Mouse (Mus musculus): ENCODE results near the gene B830017H08Rik. TPM values are rescaled to one million over a fixed set of nuclear protein-coding genes. Genes with fewer than 3 reads are reported as not detected.

The B830017H08Rik gene
- total RNA-seq (2023), result not detected

DNA sequence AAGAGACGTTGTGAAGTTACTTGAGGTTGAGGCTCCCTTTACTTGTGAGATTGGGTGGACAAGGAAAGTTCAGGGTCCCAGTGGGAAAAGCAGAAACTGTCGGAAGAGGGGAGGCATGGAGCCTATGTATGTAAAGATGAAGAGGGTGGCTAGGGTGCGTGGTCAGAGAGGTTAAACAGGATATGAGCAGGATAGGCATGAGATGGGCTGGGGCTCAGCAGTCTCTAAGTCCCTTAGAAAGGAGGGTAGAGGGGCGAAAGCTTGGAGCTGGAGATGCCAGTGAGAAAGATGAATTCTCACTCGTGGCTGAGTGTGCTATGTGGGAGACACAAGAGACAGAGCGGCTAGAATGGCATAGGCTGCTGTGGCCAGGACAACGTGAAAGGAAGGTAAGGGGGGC lies at the start of gene B830017H08Rik:
Gene B830017H08Rik (plus strand): TSS at position 301 of the 400 bp plus-strand sequence.

GRCm38 (mm10) chr16:17796971-17797811 lies 35.7 kb upstream of the B830017H08Rik start, which contains the start of gene Scarf2:
Gene Scarf2, plus strand, starts transcription at chr16:17797282.

DNA sequence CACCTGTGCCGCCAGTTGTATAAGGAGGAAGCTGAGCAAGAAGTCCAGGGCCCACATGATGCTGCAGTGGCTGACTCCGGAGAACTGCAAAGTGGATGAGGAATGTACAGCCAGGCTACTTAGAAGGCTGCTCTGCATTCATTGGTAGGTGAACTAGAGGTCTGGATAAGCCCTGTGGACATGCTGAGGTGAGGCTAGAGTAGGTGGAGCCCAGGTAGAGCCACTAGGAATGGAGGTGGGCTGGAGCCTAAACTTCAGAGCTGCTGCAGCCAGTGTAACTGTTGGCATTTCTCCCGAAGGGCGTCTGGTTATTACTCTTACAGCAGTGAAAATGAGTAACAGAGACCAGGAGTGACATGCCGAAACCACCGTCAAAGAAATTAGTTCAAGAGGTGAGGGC lies 5.1 kb downstream of the B830017H08Rik start, which contains the start of gene Car15:
Gene Car15 (minus strand): TSS at position 314 of the 400 bp plus-strand sequence.

Other genes with a start within 250 kb of the B830017H08Rik start
- gene Slc7a4, start 249.9 kb upstream of the B830017H08Rik start, total RNA-seq (2023), result 0.34 TPM
- 44.3 TPM for gene Smpd4, start 213.8 kb upstream of the B830017H08Rik start, total RNA-seq (2023)
- gene Ccdc74a, start 186.7 kb upstream of the B830017H08Rik start, total RNA-seq (2023), result 0.89 TPM
- 166 TPM for gene Med15, start 100.2 kb upstream of the B830017H08Rik start, total RNA-seq (2023)
- gene Klhl22, start 73.5 kb upstream of the B830017H08Rik start, total RNA-seq (2023), result 26.3 TPM
- gene Scarf2, start 35.8 kb upstream of the B830017H08Rik start, total RNA-seq (2023), result not detected
- 12.4 TPM for gene Car15, start 5.2 kb downstream of the B830017H08Rik start, total RNA-seq (2023)
- gene Gm20518, start 58.5 kb downstream of the B830017H08Rik start, total RNA-seq (2023), result 5.4 TPM
- not detected for gene Tssk1, start 61.1 kb downstream of the B830017H08Rik start, total RNA-seq (2023)
- gene Dgcr2, start 65.4 kb downstream of the B830017H08Rik start, total RNA-seq (2023), result 59.0 TPM
- gene Tssk2, start 65.5 kb downstream of the B830017H08Rik start, total RNA-seq (2023), result not detected
- 69.0 TPM for gene Ess2, start 78.2 kb downstream of the B830017H08Rik start, total RNA-seq (2023)
- gene Gsc2, start 81.9 kb downstream of the B830017H08Rik start, total RNA-seq (2023), result not detected
- 16.6 TPM for gene Slc25a1, start 95.1 kb downstream of the B830017H08Rik start, total RNA-seq (2023)
- not detected for gene Vpreb2, start 147.3 kb downstream of the B830017H08Rik start, total RNA-seq (2023)
- 6.4 TPM for gene Dgcr6, start 219.7 kb downstream of the B830017H08Rik start, total RNA-seq (2023)

All from CD8-positive naive resting alpha-beta T cell, adult 57 days (primary cell).